8 mouse cellular contexts compared by ENCODE assay signal in genomic region chr9:108568511-108568921, GRCm38 (mm10). TPM values are rescaled to one million over a fixed set of nuclear protein-coding genes. Genes with fewer than 3 reads are reported as not detected.
DNase-seq lines count a peak whose midpoint lies in the region; ATAC-seq and TF ChIP-seq lines count a peak whose summit lies in the region.

No protein-coding gene starts in this region.

- no peaks in the 10 kb centered on the region for H3K27me3 ChIP-seq in testis, adult 2 months (ENCODE audit: control insufficient read depth, insufficient read depth, low read length)
- no peaks in the 10 kb centered on the region for H3K27me3 ChIP-seq in liver, embryonic 12.5 days (replicated peaks)

- H3K4me2 ChIP-seq in liver, embryonic 12.5 days: peak overlapping the region; percentile 96

- H3K36me3 ChIP-seq in testis, adult 2 months (ENCODE audit: control insufficient read depth, insufficient read depth, low read length): peaks cover 2% of the 10 kb centered on the region
- peaks cover 52% of the 10 kb centered on the region for H3K36me3 ChIP-seq in liver, embryonic 12.5 days

- no peak for ATAC-seq in liver, embryonic 12.5 days
- ATAC-seq in activated CD4-positive, CD25-positive, alpha-beta regulatory T cell, adult 4 months: no peak

- peak; percentile 30; the same call in 1 of the 2 replicates for TF ChIP-seq POLR2A in testis, adult 2 months (IDR thresholded peaks at IDR 0.05; ENCODE audit: control insufficient read depth, low read depth, low read length)

- H3K4me3 ChIP-seq in testis, adult 2 months (ENCODE audit: control insufficient read depth, low read depth, low read length): peak overlapping the region; percentile 98
- H3K4me3 ChIP-seq in liver, embryonic 12.5 days: peak overlapping the region; percentile 80

- WGBS in liver, embryonic 12.5 days (ENCODE audit: insufficient replicate concordance): 34% methylated on average over 17 of the region's 17 CpGs

- no peak for TF ChIP-seq CTCF in testis, adult 2 months (IDR thresholded peaks at IDR 0.05; ENCODE audit: control insufficient read depth, insufficient read depth, insufficient replicate concordance, low read depth, low read length)

- DNase-seq in cerebellum, postnatal 25 days: peak; percentile 6 to 30
- no peak for DNase-seq in cerebellum, postnatal 14 days
- DNase-seq in testis, postnatal 10 days (ENCODE audit: low spot score): no peak
- peak; percentile 49 for DNase-seq in thymus, postnatal 14 days
- no peak for DNase-seq in ovary, postnatal 10 days (ENCODE audit: low spot score)

- no peaks in the 10 kb centered on the region for H3K9me3 ChIP-seq in liver, embryonic 12.5 days (replicated peaks)

- peaks cover 20% of the 10 kb centered on the region for H3K4me1 ChIP-seq in testis, adult 2 months (ENCODE audit: control insufficient read depth, insufficient read depth, low read length)
- peaks cover 67% of the 10 kb centered on the region for H3K4me1 ChIP-seq in liver, embryonic 12.5 days

- H3K27ac ChIP-seq in testis, adult 2 months (ENCODE audit: control insufficient read depth, insufficient read depth, low read depth, low read length): peak overlapping the region; percentile 95
- H3K27ac ChIP-seq in liver, embryonic 12.5 days: peak overlapping the region; percentile 95

- peak overlapping the region; percentile 89 for H3K9ac ChIP-seq in liver, embryonic 12.5 days

RNA-seq across cellular contexts. Expression of gene Dalrd3, which starts 1.2 kb away (rescaled TPM):
- 184 and 185 TPM in 2 replicates for polyA plus RNA-seq in testis, adult 2 months (2012; rRNA removed)
- polyA plus RNA-seq in liver, embryonic 12.5 days (2016; fragmentation: Nextera tagmentation; extraction: Ambion mirVana): 52.7 and 58.9 TPM in 2 replicates
- 10 to 100 TPM; 46.1 to 77.0 TPM for polyA plus RNA-seq in activated CD4-positive, CD25-positive, alpha-beta regulatory T cell, adult 4 months (2017; shearing (Covaris generic))

RNA-seq across cellular contexts. Expression of gene Ndufaf3, which starts 1.3 kb away (rescaled TPM):
- polyA plus RNA-seq in testis, adult 2 months (2012; rRNA removed): 347 and 402 TPM in 2 replicates
- 34.8 and 38.9 TPM in 2 replicates for polyA plus RNA-seq in liver, embryonic 12.5 days (2016; fragmentation: Nextera tagmentation; extraction: Ambion mirVana)
- polyA plus RNA-seq in activated CD4-positive, CD25-positive, alpha-beta regulatory T cell, adult 4 months (2017; shearing (Covaris generic)): 10 to 100 TPM; 58.2 to 74.6 TPM

RNA-seq across cellular contexts. Expression of gene Impdh2, which starts 8.4 kb away (rescaled TPM):
- 172 and 183 TPM in 2 replicates for polyA plus RNA-seq in testis, adult 2 months (2012; rRNA removed)
- polyA plus RNA-seq in liver, embryonic 12.5 days (2016; fragmentation: Nextera tagmentation; extraction: Ambion mirVana): 173 and 184 TPM in 2 replicates
- polyA plus RNA-seq in activated CD4-positive, CD25-positive, alpha-beta regulatory T cell, adult 4 months (2017; shearing (Covaris generic)): 100 to 1,000 TPM; 126 to 172 TPM

RNA-seq across cellular contexts. Expression of gene Wdr6, which starts 10.0 kb away (rescaled TPM):
- polyA plus RNA-seq in testis, adult 2 months (2012; rRNA removed): 13.4 and 13.5 TPM in 2 replicates
- polyA plus RNA-seq in liver, embryonic 12.5 days (2016; fragmentation: Nextera tagmentation; extraction: Ambion mirVana): 28.3 and 29.3 TPM in 2 replicates
- polyA plus RNA-seq in activated CD4-positive, CD25-positive, alpha-beta regulatory T cell, adult 4 months (2017; shearing (Covaris generic)): 10 to 100 TPM; 18.8 to 42.4 TPM

RNA-seq across cellular contexts. Expression of gene P4htm, which starts 29.0 kb away (rescaled TPM):
- 5.4 and 5.5 TPM in 2 replicates for polyA plus RNA-seq in testis, adult 2 months (2012; rRNA removed)
- 1.1 and 1.4 TPM in 2 replicates for polyA plus RNA-seq in liver, embryonic 12.5 days (2016; fragmentation: Nextera tagmentation; extraction: Ambion mirVana)
- polyA plus RNA-seq in activated CD4-positive, CD25-positive, alpha-beta regulatory T cell, adult 4 months (2017; shearing (Covaris generic)): 1 to 10 TPM; 5.1 to 9.0 TPM

Comparison
In these comparisons a context has a peak if more than half of its experiments do, and no peak if none do; other contexts are left out.
1. DNase-seq: peak in cerebellum, postnatal 25 days (2 of 2) and thymus, postnatal 14 days (single experiment); none in cerebellum, postnatal 14 days (0 of 2), testis, postnatal 10 days (single experiment) and ovary, postnatal 10 days (single experiment).